Mouse (Mus musculus) megakaryocyte, embryonic 14.5 days (primary cell): ENCODE measurements around the gene Odf3l1.

Experiments
- FLI1 ChIP-seq: IDR thresholded peaks from 2 replicates; pipeline ENCODE4 v1.6.1; 2012; ENCODE audit warnings: low read length, inconsistent platforms, mixed read lengths
- GATA1 ChIP-seq: IDR thresholded peaks from 3 replicates; pipeline ENCODE4 v1.6.1; 2012; ENCODE audit warnings: mixed read lengths, low read length, inconsistent platforms, borderline replicate concordance

DNA sequence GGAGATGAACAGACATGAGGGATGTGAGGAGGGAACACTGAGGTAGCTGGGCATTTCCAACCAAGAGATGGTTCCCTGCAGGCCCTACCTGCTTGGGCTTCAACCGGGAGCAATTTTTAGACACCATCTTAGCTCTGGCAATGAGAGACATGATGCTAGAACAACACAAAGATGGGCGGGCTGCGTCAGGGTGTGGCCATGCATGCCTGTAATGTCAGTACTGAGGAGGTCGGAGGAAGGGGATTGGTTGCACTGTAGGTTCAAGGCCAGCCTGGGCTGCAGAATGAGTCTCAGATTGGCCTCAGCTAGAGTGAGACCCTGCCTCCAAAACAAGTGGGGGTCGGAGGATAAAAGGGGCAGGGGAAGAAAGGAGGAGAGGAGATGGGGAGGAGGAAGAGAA is 2.0 kb upstream of the Odf3l1 start:
- no peak for TF ChIP-seq GATA1
- no peak for TF ChIP-seq FLI1
